In genomic region chr1:129837776-129838175, GRCm38 (mm10) we compare ENCODE assay signal across 12 mouse cellular contexts.
DNase-seq lines count a peak whose midpoint lies in the region; ATAC-seq lines count a peak whose summit lies in the region.
"Had no signal": no experiment of that assay in that cellular context is flagged by ENCODE, and none has a peak within 500 bp of the region (broad histone marks: within the 10 kb centered on the region; RNA-seq: fewer than 3 reads in every experiment).

No protein-coding gene starts in this region.

- no peak overlapping the region for H3K9ac ChIP-seq in kidney, embryonic 14.5 days (ENCODE audit: low read depth, low read length)
- H3K9ac ChIP-seq in embryonic facial prominence, embryonic 14.5 days (ENCODE audit: low read depth, low read length), result no peak overlapping the region
- no peak overlapping the region for H3K9ac ChIP-seq in kidney, embryonic 15.5 days
- H3K9ac ChIP-seq: embryonic facial prominence, embryonic 15.5 days had no signal

- 13% methylated on average over 3 of the region's 3 CpGs for WGBS in kidney, embryonic 14.5 days
- WGBS in embryonic facial prominence, embryonic 14.5 days, result 34% methylated on average over 3 of the region's 3 CpGs
- WGBS in kidney, embryonic 15.5 days, result 13% methylated on average over 3 of the region's 3 CpGs
- 73% methylated on average over 3 of the region's 3 CpGs for WGBS in forebrain, embryonic 10.5 days

- 0 out of 2 replicates have a peak, but pooled peaks cover 3% of the 10 kb centered on the region for H3K4me1 ChIP-seq in kidney, embryonic 14.5 days (ENCODE audit: control insufficient read depth, insufficient read depth, low read length)
- no peaks in the 10 kb centered on the region for H3K4me1 ChIP-seq in embryonic facial prominence, embryonic 14.5 days (ENCODE audit: control insufficient read depth, insufficient read depth, low read length)
- H3K4me1 ChIP-seq in kidney, embryonic 15.5 days, result peaks cover 5% of the 10 kb centered on the region
- H3K4me1 ChIP-seq in forebrain, embryonic 10.5 days, result no peaks in the 10 kb centered on the region
- H3K4me1 ChIP-seq: embryonic facial prominence, embryonic 15.5 days had no signal

- H3K27me3 ChIP-seq in kidney, embryonic 14.5 days (ENCODE audit: control insufficient read depth, insufficient read depth, low read length), result no peaks in the 10 kb centered on the region
- no peaks in the 10 kb centered on the region for H3K27me3 ChIP-seq in embryonic facial prominence, embryonic 14.5 days (replicated peaks; ENCODE audit: control insufficient read depth, insufficient read depth, low read length)
- H3K27me3 ChIP-seq in kidney, embryonic 15.5 days, result no peaks in the 10 kb centered on the region
- H3K27me3 ChIP-seq in forebrain, embryonic 10.5 days (ENCODE audit: poor library complexity, severe bottlenecking), result no peaks in the 10 kb centered on the region
- H3K27me3 ChIP-seq: CH12.LX; embryonic facial prominence, embryonic 15.5 days had no signal

- H3K4me2 ChIP-seq in kidney, embryonic 14.5 days (replicated peaks; ENCODE audit: low read depth, low read length), result no peak overlapping the region
- H3K4me2 ChIP-seq in embryonic facial prominence, embryonic 14.5 days (ENCODE audit: low read depth, low read length), result no peak overlapping the region
- H3K4me2 ChIP-seq in kidney, embryonic 15.5 days, result no peak overlapping the region
- H3K4me2 ChIP-seq: embryonic facial prominence, embryonic 15.5 days had no signal

- no peaks in the 10 kb centered on the region for H3K36me3 ChIP-seq in kidney, embryonic 14.5 days (ENCODE audit: control insufficient read depth, insufficient read depth, low read length)
- no peaks in the 10 kb centered on the region for H3K36me3 ChIP-seq in embryonic facial prominence, embryonic 14.5 days (ENCODE audit: control insufficient read depth, insufficient read depth, low read length)
- no peaks in the 10 kb centered on the region for H3K36me3 ChIP-seq in kidney, embryonic 15.5 days
- no peaks in the 10 kb centered on the region for H3K36me3 ChIP-seq in forebrain, embryonic 10.5 days (replicated peaks)
- H3K36me3 ChIP-seq: embryonic facial prominence, embryonic 15.5 days had no signal

- no peak overlapping the region for H3K27ac ChIP-seq in kidney, embryonic 14.5 days (ENCODE audit: low read depth, low read length)
- H3K27ac ChIP-seq in embryonic facial prominence, embryonic 14.5 days (replicated peaks; ENCODE audit: low read depth, low read length), result no peak overlapping the region
- H3K27ac ChIP-seq in kidney, embryonic 15.5 days, result no peak overlapping the region
- H3K27ac ChIP-seq in forebrain, embryonic 10.5 days, result no peak overlapping the region
- H3K27ac ChIP-seq: embryonic facial prominence, embryonic 15.5 days had no signal

- H3K4me3 ChIP-seq in kidney, embryonic 14.5 days (ENCODE audit: low read length), result no peak overlapping the region
- no peak overlapping the region for H3K4me3 ChIP-seq in embryonic facial prominence, embryonic 14.5 days (ENCODE audit: low read depth, low read length)
- no peak overlapping the region for H3K4me3 ChIP-seq in kidney, embryonic 15.5 days (replicated peaks)
- H3K4me3 ChIP-seq in forebrain, embryonic 10.5 days, result no peak overlapping the region
- H3K4me3 ChIP-seq: embryonic facial prominence, embryonic 15.5 days had no signal

- ATAC-seq in kidney, embryonic 14.5 days (ENCODE audit: low FRiP score, low TSS enrichment), result peak; percentile 96
- ATAC-seq in embryonic facial prominence, embryonic 14.5 days (ENCODE audit: low read depth), result peak; percentile 67; the same call in 1 of the 2 replicates
- peak; percentile 96 for ATAC-seq in kidney, embryonic 15.5 days (replicated peaks; ENCODE audit: low FRiP score)

- H3K9me3 ChIP-seq in kidney, embryonic 14.5 days (ENCODE audit: control insufficient read depth, low read length), result no peaks in the 10 kb centered on the region
- no peaks in the 10 kb centered on the region for H3K9me3 ChIP-seq in embryonic facial prominence, embryonic 14.5 days (ENCODE audit: control insufficient read depth, low read length)
- H3K9me3 ChIP-seq in kidney, embryonic 15.5 days (replicated peaks), result no peaks in the 10 kb centered on the region
- H3K9me3 ChIP-seq in forebrain, embryonic 10.5 days, result no peaks in the 10 kb centered on the region
- H3K9me3 ChIP-seq: embryonic facial prominence, embryonic 15.5 days had no signal

- no peak for DNase-seq in kidney, adult 11 months
- peak; percentile 38 for DNase-seq in embryonic facial prominence, embryonic 14.5 days (ENCODE audit: low spot score)
- peak; percentile 16 for DNase-seq in lung, postnatal 36 days
- DNase-seq in forebrain, embryonic 10.5 days (ENCODE audit: extremely low spot score, low spot score), result no peak
- no peak for DNase-seq in layer of hippocampus, adult 9-10 months (ENCODE audit: low spot score)
- DNase-seq in spleen, adult 12 weeks (ENCODE audit: low spot score), result no peak
- DNase-seq: right cerebral cortex, postnatal 4 days; thymus, postnatal 14 days had no signal

Comparison
In these comparisons a context has a peak if more than half of its experiments do, and no peak if none do; other contexts are left out.
1. DNase-seq: peak in embryonic facial prominence, embryonic 14.5 days (single experiment) and lung, postnatal 36 days (single experiment); none in kidney, adult 11 months (single experiment), forebrain, embryonic 10.5 days (single experiment), layer of hippocampus, adult 9-10 months (single experiment) and spleen, adult 12 weeks (single experiment).
2. Peak in every context shown above with its lines, with median percentiles within 50 percentile points of each other: ATAC-seq.